Mouse (Mus musculus): Measurements from ENCODE around the gene Erbb4.

Erbb4 gene

GRCm38 (mm10) chr1:69107485-69108158 is at the start of gene Erbb4:
Gene Erbb4 (minus strand): TSS chr1:69108059.
- DNase-seq (ENCODE audit: low spot score) = no peak

- DNase-seq (ENCODE audit: low spot score) = no peak
Measured at GRCm38 (mm10) chr1:69157346-69157745, 49.5 kb upstream of the Erbb4 start.

- DNase-seq (ENCODE audit: low spot score) = no peak
Measured at GRCm38 (mm10) chr1:69141341-69141740, 33.5 kb upstream of the Erbb4 start.

GRCm38 (mm10) chr1:69139519-69139868 is 31.6 kb upstream of the Erbb4 start:
- DNase-seq (ENCODE audit: low spot score) = no peak

- no peak for DNase-seq (ENCODE audit: low spot score)
Measured at GRCm38 (mm10) chr1:69138856-69139518, 31.1 kb upstream of the Erbb4 start.

GRCm38 (mm10) chr1:69124147-69124848 is 16.4 kb upstream of the Erbb4 start:
- no peak for DNase-seq (ENCODE audit: low spot score)

- no peak for DNase-seq (ENCODE audit: low spot score)
Measured at GRCm38 (mm10) chr1:69118249-69118938, 10.5 kb upstream of the Erbb4 start.

GRCm38 (mm10) chr1:69108159-69108925 is 483 bp upstream of the Erbb4 start:
- DNase-seq (ENCODE audit: low spot score) = no peak

- DNase-seq (ENCODE audit: low spot score) = no peak
Measured at GRCm38 (mm10) chr1:69106937-69107461, 860 bp downstream of the Erbb4 start.

GRCm38 (mm10) chr1:69106322-69106761 is 1.5 kb downstream of the Erbb4 start:
- no peak for DNase-seq (ENCODE audit: low spot score)

GRCm38 (mm10) chr1:69105493-69106321 is 2.2 kb downstream of the Erbb4 start:
- DNase-seq (ENCODE audit: low spot score) = no peak

GRCm38 (mm10) chr1:69105096-69105492 is 2.8 kb downstream of the Erbb4 start:
- DNase-seq (ENCODE audit: low spot score) = no peak

GRCm38 (mm10) chr1:69103211-69103706 is 4.6 kb downstream of the Erbb4 start:
- DNase-seq (ENCODE audit: low spot score) = no peak

GRCm38 (mm10) chr1:69101670-69102069 is 6.2 kb downstream of the Erbb4 start:
- no peak for DNase-seq (ENCODE audit: low spot score)

GRCm38 (mm10) chr1:69093052-69093451 is 14.8 kb downstream of the Erbb4 start:
- DNase-seq (ENCODE audit: low spot score) = no peak

GRCm38 (mm10) chr1:69089331-69089730 is 18.5 kb downstream of the Erbb4 start:
- DNase-seq (ENCODE audit: low spot score) = no peak

GRCm38 (mm10) chr1:69085753-69086152 is 22.1 kb downstream of the Erbb4 start:
- DNase-seq (ENCODE audit: low spot score) = no peak

GRCm38 (mm10) chr1:69048918-69049317 is 58.9 kb downstream of the Erbb4 start:
- no peak for DNase-seq (ENCODE audit: low spot score)

- DNase-seq (ENCODE audit: low spot score) = no peak
Measured at GRCm38 (mm10) chr1:69046228-69046978, 61.5 kb downstream of the Erbb4 start.

- DNase-seq (ENCODE audit: low spot score) = no peak
Measured at GRCm38 (mm10) chr1:69027816-69028215, 80.0 kb downstream of the Erbb4 start.

All from ovary, adult 18-20 months (tissue).